In the genomic region with DNA sequence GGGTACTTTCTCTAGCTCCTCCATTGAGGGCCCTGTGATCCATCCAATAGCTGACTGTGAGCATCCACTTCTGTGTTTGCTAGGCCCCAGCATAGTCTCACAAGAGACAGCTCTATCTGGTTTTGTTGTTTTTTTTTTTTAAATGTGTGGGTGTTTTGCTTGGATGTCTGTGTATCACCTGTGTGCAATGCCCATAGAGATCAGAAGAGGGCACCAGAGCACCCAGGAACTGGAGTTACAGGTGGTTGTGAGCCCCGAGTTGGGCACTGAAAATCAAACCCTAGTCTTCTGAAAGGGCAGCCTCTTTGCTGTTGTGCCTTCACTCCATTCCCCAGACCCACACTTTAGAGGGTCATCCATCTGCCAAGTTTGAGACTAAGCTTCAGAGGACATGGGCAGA, we compare ENCODE assay signal across 17 mouse cellular contexts. TPM values are rescaled to one million over a fixed set of nuclear protein-coding genes. Genes with fewer than 3 reads are reported as not detected.
A peak's percentile ranks its signal among the peaks of the same experiment; 100 is the strongest.
DNase-seq lines count a peak whose midpoint lies in the region; ATAC-seq and TF ChIP-seq lines count a peak whose summit lies in the region.
"Had no signal": no experiment of that assay in that cellular context is flagged by ENCODE, and none has a peak within 500 bp of the region (broad histone marks: within the 10 kb centered on the region; RNA-seq: fewer than 3 reads in every experiment).

No protein-coding gene starts in this region.

- no peak for ATAC-seq in hindbrain, postnatal 0 days
- no peak for ATAC-seq in hindbrain, embryonic 14.5 days (ENCODE audit: low FRiP score)
- no peak for ATAC-seq in lung, embryonic 14.5 days (ENCODE audit: insufficient read depth)
- ATAC-seq: activated CD4-positive, CD25-positive, alpha-beta regulatory T cell, adult 4 months; forebrain, embryonic 14.5 days had no signal

- WGBS in hindbrain, postnatal 0 days, result 92% methylated on average over 1 of the region's 1 CpGs
- WGBS in hindbrain, embryonic 14.5 days, result 88% methylated on average over 1 of the region's 1 CpGs
- WGBS in lung, embryonic 14.5 days, result 100% methylated on average over 1 of the region's 1 CpGs

- H3K9me3 ChIP-seq in hindbrain, postnatal 0 days (ENCODE audit: low read length), result no peaks in the 10 kb centered on the region
- no peaks in the 10 kb centered on the region for H3K9me3 ChIP-seq in hindbrain, embryonic 14.5 days (ENCODE audit: control insufficient read depth, low read length)
- H3K9me3 ChIP-seq in lung, embryonic 14.5 days (ENCODE audit: low read depth, low read length), result no peaks in the 10 kb centered on the region
- H3K9me3 ChIP-seq: neural tube, embryonic 13.5 days had no signal

- H3K9ac ChIP-seq in hindbrain, postnatal 0 days (replicated peaks; ENCODE audit: low read length), result no peak overlapping the region
- H3K9ac ChIP-seq in hindbrain, embryonic 14.5 days, result no peak overlapping the region
- H3K9ac ChIP-seq in lung, embryonic 14.5 days, result no peak overlapping the region
- H3K9ac ChIP-seq: neural tube, embryonic 13.5 days had no signal

- H3K27me3 ChIP-seq in hindbrain, postnatal 0 days (ENCODE audit: insufficient read depth, low read length), result no peaks in the 10 kb centered on the region
- H3K27me3 ChIP-seq in hindbrain, embryonic 14.5 days (ENCODE audit: control insufficient read depth, insufficient read depth, low read length), result no peaks in the 10 kb centered on the region
- H3K27me3 ChIP-seq in lung, embryonic 14.5 days (ENCODE audit: insufficient read depth, low read length), result no peaks in the 10 kb centered on the region
- no peaks in the 10 kb centered on the region for H3K27me3 ChIP-seq in splenic B cell, adult 2 months (ENCODE audit: control insufficient read depth, insufficient read depth, low read length, poor library complexity, severe bottlenecking)
- H3K27me3 ChIP-seq: megakaryocyte, embryonic 14.5 days; neural tube, embryonic 13.5 days had no signal

- peak; percentile 9; the same call in 1 of the 2 replicates for TF ChIP-seq CTCF in hindbrain, postnatal 0 days (IDR thresholded peaks at IDR 0.05; ENCODE audit: low read depth)
- TF ChIP-seq CTCF in lung, embryonic 14.5 days (IDR thresholded peaks at IDR 0.05; ENCODE audit: low read depth), result 0 out of 2 replicates have a peak, but pooled peaks have one; percentile 1

- no peak overlapping the region for H3K4me3 ChIP-seq in hindbrain, postnatal 0 days (ENCODE audit: low read length)
- no peak overlapping the region for H3K4me3 ChIP-seq in hindbrain, embryonic 14.5 days (replicated peaks; ENCODE audit: low read length)
- no peak overlapping the region for H3K4me3 ChIP-seq in lung, embryonic 14.5 days (ENCODE audit: low read depth, low read length)
- H3K4me3 ChIP-seq: erythroblast, embryonic 14.5 days; megakaryocyte, embryonic 14.5 days; neural tube, embryonic 13.5 days had no signal

- H3K4me1 ChIP-seq in hindbrain, postnatal 0 days (ENCODE audit: insufficient read depth, low read length), result peaks cover 10% of the 10 kb centered on the region; the same call in 1 of the 2 replicates
- H3K4me1 ChIP-seq in hindbrain, embryonic 14.5 days (replicated peaks; ENCODE audit: control insufficient read depth, insufficient read depth, low read length), result peaks cover 17% of the 10 kb centered on the region
- peaks cover 13% of the 10 kb centered on the region for H3K4me1 ChIP-seq in lung, embryonic 14.5 days (ENCODE audit: insufficient read depth)

- H3K4me2 ChIP-seq in hindbrain, postnatal 0 days (ENCODE audit: low read depth, low read length), result no peak overlapping the region
- no peak overlapping the region for H3K4me2 ChIP-seq in hindbrain, embryonic 14.5 days (replicated peaks)
- H3K4me2 ChIP-seq in lung, embryonic 14.5 days, result no peak overlapping the region
- H3K4me2 ChIP-seq: neural tube, embryonic 13.5 days had no signal

- no peaks in the 10 kb centered on the region for H3K36me3 ChIP-seq in hindbrain, postnatal 0 days (ENCODE audit: insufficient read depth, low read length)
- no peaks in the 10 kb centered on the region for H3K36me3 ChIP-seq in hindbrain, embryonic 14.5 days (replicated peaks; ENCODE audit: control insufficient read depth, insufficient read depth)
- no peaks in the 10 kb centered on the region for H3K36me3 ChIP-seq in lung, embryonic 14.5 days (ENCODE audit: insufficient read depth)
- H3K36me3 ChIP-seq in splenic B cell, adult 2 months (ENCODE audit: control insufficient read depth, insufficient read depth, low read length, poor library complexity, severe bottlenecking), result no peaks in the 10 kb centered on the region

- DNase-seq in hindbrain, postnatal 0 days (ENCODE audit: low spot score), result no peak
- DNase-seq in hindbrain, embryonic 14.5 days (ENCODE audit: low spot score), result no peak
- no peak for DNase-seq in lung, embryonic 14.5 days
- no peak for DNase-seq in lung, postnatal 14 days
- DNase-seq in ES-CJ7 (ENCODE audit: low read depth, low spot score), result peak; percentile 69
- DNase-seq in splenic B cell, adult 2 months (ENCODE audit: low read depth, low spot score), result peak; percentile 49
- no peak for DNase-seq in yolk sac, embryonic 10.5 days (ENCODE audit: low spot score)
- no peak for DNase-seq in ovary, postnatal 14 days (ENCODE audit: low spot score)
- DNase-seq: adrenal gland, postnatal 14 days; cerebellum, adult 2 months; kidney, postnatal 10 days; right cerebral cortex, postnatal 25 days had no signal

- H3K27ac ChIP-seq in hindbrain, postnatal 0 days, result no peak overlapping the region
- H3K27ac ChIP-seq in hindbrain, embryonic 14.5 days, result no peak overlapping the region
- H3K27ac ChIP-seq in lung, embryonic 14.5 days (ENCODE audit: low read depth), result no peak overlapping the region
- H3K27ac ChIP-seq: neural tube, embryonic 13.5 days had no signal

RNA-seq across cellular contexts. Expression of gene Irf2bp2, which starts 13.7 kb away (rescaled TPM):
- 91.5 and 99.1 TPM in 2 replicates for total RNA-seq in hindbrain, postnatal 0 days (2014; rRNA removed)
- 10.2 and 11.4 TPM in 2 replicates for polyA plus RNA-seq in hindbrain, postnatal 0 days (2015; fragmentation: Nextera tagmentation; extraction: Ambion mirVana)
- polyA plus RNA-seq in hindbrain, embryonic 14.5 days (2014; fragmentation: Nextera tagmentation; extraction: Ambion mirVana), result 7.2 and 7.4 TPM in 2 replicates
- 8.9 and 9.3 TPM in 2 replicates for polyA plus RNA-seq in lung, embryonic 14.5 days (2014; fragmentation: Nextera tagmentation; extraction: Ambion mirVana)

Comparison
In these comparisons a context has a peak if more than half of its experiments do, and no peak if none do; other contexts are left out.
1. DNase-seq: peak in ES-CJ7 (single experiment) and splenic B cell, adult 2 months (single experiment); none in hindbrain, postnatal 0 days (single experiment), hindbrain, embryonic 14.5 days (single experiment), lung, embryonic 14.5 days (single experiment), lung, postnatal 14 days (single experiment), yolk sac, embryonic 10.5 days (single experiment) and ovary, postnatal 14 days (single experiment).